11 mouse cellular contexts compared by ENCODE assay signal in genomic region chr7:5059421-5059820, GRCm38 (mm10). TPM values are rescaled to one million over a fixed set of nuclear protein-coding genes. Genes with fewer than 3 reads are reported as not detected.
DNase-seq lines count a peak whose midpoint lies in the region; ATAC-seq and TF ChIP-seq lines count a peak whose summit lies in the region.
"Had no signal": no experiment of that assay in that cellular context is flagged by ENCODE, and none has a peak within 500 bp of the region (broad histone marks: within the 10 kb centered on the region; RNA-seq: fewer than 3 reads in every experiment).

No protein-coding gene starts in this region.

- peaks cover 44% of the 10 kb centered on the region for H3K27me3 ChIP-seq in lung, embryonic 15.5 days
- H3K27me3 ChIP-seq in forebrain, postnatal 0 days (ENCODE audit: insufficient read depth, low read length): peaks cover 7% of the 10 kb centered on the region; the same call in 1 of the 2 replicates
- H3K27me3 ChIP-seq in midbrain, embryonic 14.5 days (ENCODE audit: control insufficient read depth, insufficient read depth, low read length): peaks cover 31% of the 10 kb centered on the region
- H3K27me3 ChIP-seq: Patski had no signal

- peak; percentile 73 for DNase-seq in cerebellum, adult 9-11 months
- DNase-seq in lung, postnatal 25 days (ENCODE audit: low spot score): no peak
- no peak for DNase-seq in forebrain, postnatal 0 days
- no peak for DNase-seq in midbrain, embryonic 14.5 days
- no peak for DNase-seq in gastrocnemius, postnatal 4 days (ENCODE audit: low spot score in 2 of 2)
- DNase-seq in embryo, embryonic 10 days (ENCODE audit: low spot score): no peak

- no peak overlapping the region for H3K9ac ChIP-seq in lung, embryonic 15.5 days
- H3K9ac ChIP-seq in forebrain, postnatal 0 days: 0 out of 2 replicates have a peak overlapping the region, but pooled peaks have one; percentile 78
- H3K9ac ChIP-seq in midbrain, embryonic 14.5 days (replicated peaks; ENCODE audit: low read length): 0 out of 2 replicates have a peak overlapping the region, but pooled peaks have one; percentile 76
- H3K9ac ChIP-seq: stomach, embryonic 15.5 days had no signal

- H3K27ac ChIP-seq in lung, embryonic 15.5 days: no peak overlapping the region
- peak overlapping the region; percentile 98 for H3K27ac ChIP-seq in forebrain, postnatal 0 days (ENCODE audit: low read depth, low read length)
- peak overlapping the region; percentile 98 for H3K27ac ChIP-seq in midbrain, embryonic 14.5 days (replicated peaks; ENCODE audit: low read depth, low read length)

- no peak for TF ChIP-seq CTCF in forebrain, postnatal 0 days (IDR thresholded peaks at IDR 0.05; ENCODE audit: low read depth)

- H3K4me3 ChIP-seq in lung, embryonic 15.5 days: peak overlapping the region; percentile 58; the same call in 1 of the 2 replicates
- H3K4me3 ChIP-seq in forebrain, postnatal 0 days (ENCODE audit: low read depth, low read length): no peak overlapping the region
- no peak overlapping the region for H3K4me3 ChIP-seq in midbrain, embryonic 14.5 days (replicated peaks; ENCODE audit: low read depth, low read length)

- 88% methylated on average over 12 of the region's 12 CpGs for WGBS in lung, embryonic 15.5 days
- WGBS in forebrain, postnatal 0 days: 92% methylated on average over 12 of the region's 12 CpGs
- 93% methylated on average over 12 of the region's 12 CpGs for WGBS in midbrain, embryonic 14.5 days

- peaks cover 32% of the 10 kb centered on the region for H3K4me1 ChIP-seq in lung, embryonic 15.5 days
- peaks cover 38% of the 10 kb centered on the region for H3K4me1 ChIP-seq in forebrain, postnatal 0 days (ENCODE audit: insufficient read depth)
- H3K4me1 ChIP-seq in midbrain, embryonic 14.5 days (ENCODE audit: control insufficient read depth, insufficient read depth, low read length): peaks cover 33% of the 10 kb centered on the region

- no peak for ATAC-seq in cerebellum, adult (ENCODE audit: insufficient number of reproducible peaks, low FRiP score, low TSS enrichment)
- ATAC-seq in lung, embryonic 15.5 days (ENCODE audit: borderline replicate concordance, extremely low read depth, low FRiP score, low TSS enrichment): no peak
- ATAC-seq in forebrain, postnatal 0 days: no peak
- no peak for ATAC-seq in midbrain, embryonic 14.5 days (ENCODE audit: low FRiP score, low TSS enrichment)

- no peak overlapping the region for H3K4me2 ChIP-seq in lung, embryonic 15.5 days
- peak overlapping the region; percentile 71 for H3K4me2 ChIP-seq in forebrain, postnatal 0 days (ENCODE audit: low read depth)
- peak overlapping the region; percentile 97; the same call in 1 of the 2 replicates for H3K4me2 ChIP-seq in midbrain, embryonic 14.5 days (ENCODE audit: low read length)

- no peaks in the 10 kb centered on the region for H3K9me3 ChIP-seq in lung, embryonic 15.5 days
- no peaks in the 10 kb centered on the region for H3K9me3 ChIP-seq in forebrain, postnatal 0 days (ENCODE audit: low read length)
- no peaks in the 10 kb centered on the region for H3K9me3 ChIP-seq in midbrain, embryonic 14.5 days (ENCODE audit: control insufficient read depth, low read length)
- H3K9me3 ChIP-seq: stomach, embryonic 15.5 days had no signal

- no peaks in the 10 kb centered on the region for H3K36me3 ChIP-seq in lung, embryonic 15.5 days
- no peaks in the 10 kb centered on the region for H3K36me3 ChIP-seq in forebrain, postnatal 0 days (ENCODE audit: insufficient read depth)
- no peaks in the 10 kb centered on the region for H3K36me3 ChIP-seq in midbrain, embryonic 14.5 days (ENCODE audit: control insufficient read depth, insufficient read depth, low read length)
- H3K36me3 ChIP-seq: stomach, embryonic 15.5 days had no signal

RNA-seq across cellular contexts. Expression of gene U2af2, which starts 2.5 kb away (rescaled TPM):
- polyA plus RNA-seq in lung, embryonic 15.5 days (2015; fragmentation: Nextera tagmentation; extraction: Ambion mirVana): 147 and 150 TPM in 2 replicates
- 179 and 184 TPM in 2 replicates for total RNA-seq in forebrain, postnatal 0 days (2014; rRNA removed)
- 92.7 and 101 TPM in 2 replicates for polyA plus RNA-seq in forebrain, postnatal 0 days (2015; fragmentation: Nextera tagmentation; extraction: Ambion mirVana)
- polyA plus RNA-seq in midbrain, embryonic 14.5 days (2014; fragmentation: Nextera tagmentation; extraction: Ambion mirVana): 111 and 115 TPM in 2 replicates
- total RNA-seq in gastrocnemius, postnatal 4 days (2021): 100 to 1,000 TPM; 117 to 127 TPM

RNA-seq across cellular contexts. Expression of gene Zfp580, which starts 8.1 kb away (rescaled TPM):
- polyA plus RNA-seq in lung, embryonic 15.5 days (2015; fragmentation: Nextera tagmentation; extraction: Ambion mirVana): 29.2 and 30.0 TPM in 2 replicates
- 26.2 and 42.1 TPM in 2 replicates for total RNA-seq in forebrain, postnatal 0 days (2014; rRNA removed)
- 132 and 135 TPM in 2 replicates for polyA plus RNA-seq in forebrain, postnatal 0 days (2015; fragmentation: Nextera tagmentation; extraction: Ambion mirVana)
- polyA plus RNA-seq in midbrain, embryonic 14.5 days (2014; fragmentation: Nextera tagmentation; extraction: Ambion mirVana): 104 and 105 TPM in 2 replicates
- 10 to 100 TPM; 10.1 to 11.6 TPM for total RNA-seq in gastrocnemius, postnatal 4 days (2021)

RNA-seq across cellular contexts. Expression of gene Epn1, which starts 20.6 kb away (rescaled TPM):
- polyA plus RNA-seq in lung, embryonic 15.5 days (2015; fragmentation: Nextera tagmentation; extraction: Ambion mirVana): 55.1 and 60.5 TPM in 2 replicates
- 341 and 347 TPM in 2 replicates for total RNA-seq in forebrain, postnatal 0 days (2014; rRNA removed)
- polyA plus RNA-seq in forebrain, postnatal 0 days (2015; fragmentation: Nextera tagmentation; extraction: Ambion mirVana): 126 and 127 TPM in 2 replicates
- 104 and 119 TPM in 2 replicates for polyA plus RNA-seq in midbrain, embryonic 14.5 days (2014; fragmentation: Nextera tagmentation; extraction: Ambion mirVana)
- 100 to 1,000 TPM; 112 to 117 TPM for total RNA-seq in gastrocnemius, postnatal 4 days (2021)

RNA-seq across cellular contexts. Expression of gene Zfp784, which starts 21.2 kb away (rescaled TPM):
- polyA plus RNA-seq in lung, embryonic 15.5 days (2015; fragmentation: Nextera tagmentation; extraction: Ambion mirVana): 4.9 and 5.0 TPM in 2 replicates
- total RNA-seq in forebrain, postnatal 0 days (2014; rRNA removed): 5.2 and 5.6 TPM in 2 replicates
- 4.1 and 5.0 TPM in 2 replicates for polyA plus RNA-seq in forebrain, postnatal 0 days (2015; fragmentation: Nextera tagmentation; extraction: Ambion mirVana)
- polyA plus RNA-seq in midbrain, embryonic 14.5 days (2014; fragmentation: Nextera tagmentation; extraction: Ambion mirVana): 9.1 and 10.8 TPM in 2 replicates
- total RNA-seq in gastrocnemius, postnatal 4 days (2021): 1 to 10 TPM; 5.8 to 6.6 TPM

RNA-seq across cellular contexts. Expression of gene 4632433K11Rik, which starts 25.5 kb away (rescaled TPM):
- not detected in 2 replicates for polyA plus RNA-seq in lung, embryonic 15.5 days (2015; fragmentation: Nextera tagmentation; extraction: Ambion mirVana)
- 0.24 TPM in 1 of 2 replicates, not detected in the other for total RNA-seq in forebrain, postnatal 0 days (2014; rRNA removed)
- not detected in 2 replicates for polyA plus RNA-seq in forebrain, postnatal 0 days (2015; fragmentation: Nextera tagmentation; extraction: Ambion mirVana)
- polyA plus RNA-seq in midbrain, embryonic 14.5 days (2014; fragmentation: Nextera tagmentation; extraction: Ambion mirVana): not detected in 2 replicates
- not detected for total RNA-seq in gastrocnemius, postnatal 4 days (2021)
- total RNA-seq: left cerebral cortex, postnatal 10 days had no signal
- polyA plus RNA-seq: Patski; stomach, embryonic 15.5 days had no signal
